Mouse (Mus musculus): ENCODE results near the gene Pon3.

GRCm38 (mm10) chr6:5199916-5200315 is 56.2 kb downstream of the Pon3 start:
- TF ChIP-seq POLR2A (IDR thresholded peaks at IDR 0.05; ENCODE audit: insufficient read depth, low read length) (no peak), CTCF (IDR thresholded peaks at IDR 0.05; ENCODE audit: low read depth, low read length) (no peak)
